In the genomic region with DNA sequence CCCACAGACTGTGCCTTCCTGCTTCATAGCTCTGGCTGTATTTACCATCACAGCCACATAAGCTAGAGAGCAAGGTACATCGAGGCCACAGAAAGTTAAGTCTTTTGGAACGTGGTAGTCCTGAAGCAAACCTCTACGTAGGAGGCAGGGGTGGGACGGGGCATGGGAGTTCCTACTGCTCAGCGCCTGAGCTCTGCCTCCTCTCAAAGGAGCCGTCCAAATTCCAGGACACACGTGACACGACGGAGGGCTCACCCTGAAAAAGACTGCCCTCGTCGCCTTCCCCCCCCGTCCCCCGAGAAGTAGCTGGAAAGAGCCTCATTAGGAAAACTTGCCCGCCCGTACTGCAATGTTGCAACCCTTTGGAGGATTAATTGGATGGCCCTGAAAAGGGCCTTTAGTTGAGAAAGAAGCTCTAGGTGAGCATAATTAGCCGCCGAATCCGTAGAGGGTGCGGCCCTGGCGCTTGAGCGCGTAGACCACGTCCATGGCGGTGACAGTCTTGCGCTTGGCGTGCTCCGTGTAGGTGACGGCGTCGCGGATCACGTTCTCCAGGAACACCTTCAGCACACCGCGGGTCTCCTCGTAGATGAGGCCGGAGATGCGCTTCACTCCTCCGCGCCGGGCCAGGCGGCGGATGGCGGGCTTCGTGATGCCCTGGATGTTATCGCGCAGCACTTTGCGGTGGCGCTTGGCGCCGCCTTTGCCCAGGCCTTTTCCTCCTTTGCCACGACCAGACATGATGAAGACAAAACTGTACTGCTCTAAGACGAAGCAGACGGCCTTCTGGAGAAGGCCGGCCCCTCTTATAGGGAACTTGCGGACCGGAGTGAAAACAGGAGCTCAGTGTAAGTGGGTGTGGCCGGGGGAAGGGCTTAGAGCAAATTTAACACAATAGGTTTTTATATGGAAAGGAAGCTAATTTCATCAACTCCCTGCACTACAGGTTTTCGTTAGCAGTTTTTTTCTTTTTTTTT, we compare ENCODE assay signal across 8 mouse cellular contexts. TPM values are rescaled to one million over a fixed set of nuclear protein-coding genes. Genes with fewer than 3 reads are reported as not detected.
DNase-seq lines count a peak whose midpoint lies in the region; ATAC-seq and TF ChIP-seq lines count a peak whose summit lies in the region.
"Not testable (repeated sequence)": the region's sequence is repeated elsewhere in the genome, so short reads cannot be mapped to it uniquely, and the experiment has no call there.

A gene (minus strand): TSS at position 779 of the 977 bp plus-strand sequence.

- peak within 1 kb of the TSS; percentile 56 for H3K4me3 ChIP-seq in erythroblast, embryonic 14.5 days (replicated peaks)
- H3K4me3 ChIP-seq in intestine, postnatal 0 days (ENCODE audit: low read depth, low read length) = not testable (repeated sequence)

- not testable (repeated sequence) for H3K36me3 ChIP-seq in erythroblast, embryonic 14.5 days (ENCODE audit: control insufficient read depth); intestine, postnatal 0 days (ENCODE audit: control insufficient read depth, insufficient read depth)

- H3K4me1 ChIP-seq in erythroblast, embryonic 14.5 days (ENCODE audit: control insufficient read depth) = peaks cover 19% of the 10 kb centered on the region
- H3K4me1 ChIP-seq in intestine, postnatal 0 days (replicated peaks; ENCODE audit: control insufficient read depth, insufficient read depth, low read length) = not testable (repeated sequence)

- H3K27me3 ChIP-seq in erythroblast, embryonic 14.5 days (ENCODE audit: control insufficient read depth); intestine, postnatal 0 days (replicated peaks; ENCODE audit: control insufficient read depth, insufficient read depth, low read length): not testable (repeated sequence)

- ATAC-seq in intestine, postnatal 0 days = peak; percentile 78

- not testable (repeated sequence) for DNase-seq in adrenal gland, postnatal 25 days
- peak; percentile 26 to 59 for DNase-seq in heart, adult 9 months (ENCODE audit: low spot score in 2 of 2)
- peak in 1 of 2 experiments; percentile 31 for DNase-seq in left cerebral cortex, postnatal 14 days (ENCODE audit: low spot score in 2 of 2)
- DNase-seq in lung, postnatal 36 days = peak; percentile 40
- peak; percentile 36 to 42 for DNase-seq in right cerebral cortex, adult 2 months (ENCODE audit: low spot score in 2 of 2)
- DNase-seq in urinary bladder, postnatal 36 days (ENCODE audit: low spot score in 2 of 2) = peak; percentile 23 to 31

- H3K4me2 ChIP-seq in intestine, postnatal 0 days (replicated peaks; ENCODE audit: low read depth) = 0 out of 2 replicates have a peak within 1 kb of the TSS, but pooled peaks have one; percentile 32

- H3K27ac ChIP-seq in intestine, postnatal 0 days (ENCODE audit: low read depth, low read length) = not testable (repeated sequence)

- WGBS in intestine, postnatal 0 days = under 1% methylated on average over 18 of the region's 58 CpGs

- not testable (repeated sequence) for H3K9ac ChIP-seq in intestine, postnatal 0 days (ENCODE audit: low read depth, low read length)

- H3K9me3 ChIP-seq in erythroblast, embryonic 14.5 days (ENCODE audit: control insufficient read depth, low read length); intestine, postnatal 0 days (ENCODE audit: control insufficient read depth): not testable (repeated sequence)

- TF ChIP-seq CTCF in intestine, postnatal 0 days (IDR thresholded peaks at IDR 0.05; ENCODE audit: low read depth) = not testable (repeated sequence)

- intact Hi-C loops in left cerebral cortex, postnatal 14 days (cut with DNase I) = not testable (repeated sequence)

RNA-seq across cellular contexts. Expression of the gene that starts here (rescaled TPM):
- 43.4 and 51.9 TPM in 2 replicates for total RNA-seq in adrenal gland, postnatal 25 days (2021)
- polyA plus RNA-seq in erythroblast, embryonic 14.5 days (2012) = 0.78 and 5.7 TPM in 2 replicates
- polyA plus RNA-seq in intestine, postnatal 0 days (2015; fragmentation: Nextera tagmentation; extraction: Ambion mirVana) = 2.1 and 5.3 TPM in 2 replicates
- 10 to 100 TPM; 20.9 to 25.8 TPM for total RNA-seq in left cerebral cortex, postnatal 14 days (2021)
